Mouse (Mus musculus) neural tube, embryonic 12.5 days (tissue): ENCODE measurements around the gene Dok3. TPM values are rescaled to one million over a fixed set of nuclear protein-coding genes. Genes with fewer than 3 reads are reported as not detected.

Experiments used
- ATAC-seq: fragments of 200-750 bp; cut with Nextera tagmentation; 2 replicates; pipeline ENCODE4 v1.8.0; 2017; ENCODE audit warnings: low read depth, mild to moderate bottlenecking, moderate TSS enrichment, moderate library complexity; ENCODE audit not compliant: low FRiP score
- H3K27ac ChIP-seq: fragments of 300-500 bp; sonication (generic); 2 replicates; pipeline ENCODE4 v1.5.1; 2016
- H3K27me3 ChIP-seq: fragments of 300-500 bp; sonication (generic); replicated peaks from 2 replicates; pipeline ENCODE4 v1.6.1; 2016; ENCODE audit warnings: mild to moderate bottlenecking
- H3K36me3 ChIP-seq: fragments of 300-500 bp; sonication (generic); 2 replicates; pipeline ENCODE4 v1.6.1; 2016; ENCODE audit warnings: mild to moderate bottlenecking
- H3K4me1 ChIP-seq: fragments of 300-500 bp; sonication (generic); 2 replicates; pipeline ENCODE4 v1.6.1; 2016
- H3K4me2 ChIP-seq: fragments of 300-500 bp; sonication (generic); replicated peaks from 2 replicates; pipeline ENCODE4 v1.6.1; 2016; ENCODE audit warnings: mild to moderate bottlenecking
- H3K4me3 ChIP-seq: fragments of 300-500 bp; sonication (generic); 2 replicates; pipeline ENCODE4 v1.5.1; 2016
- H3K9ac ChIP-seq: fragments of 300-500 bp; sonication (generic); 2 replicates; pipeline ENCODE4 v1.6.1; 2016; ENCODE audit warnings: mild to moderate bottlenecking
- H3K9me3 ChIP-seq: fragments of 300-500 bp; sonication (generic); 2 replicates; pipeline ENCODE4 v1.6.1; 2016; ENCODE audit warnings: mild to moderate bottlenecking
- WGBS: fragments of 180-500 bp; shearing (Covaris S2); methylation state at CpG from one replicate; pipeline ENCODE4 v1.1.7; 2016; 5-methylcytosine and 5-hydroxymethylcytosine counted together
- polyA plus RNA-seq: library from polyadenylated mRNA; unstranded; fragments of >200 nt; fragmentation: Nextera tagmentation; extraction: Ambion mirVana; gene quantifications from 2 replicates; pipeline ENCODE4 v1.2.1, GENCODE M21; 2016

Gene Dok3
- polyA plus RNA-seq, 1 experiment from 2014 or later: 3.7 TPM

GRCm38 (mm10) chr13:55498906-55499305 lies 30.2 kb downstream of the Dok3 start:
- WGBS: 53% methylated on average over 11 of the region's 11 CpGs
- H3K36me3 ChIP-seq: peaks cover 34% of the 10 kb centered on the region
- no peak overlapping the region for H3K9ac ChIP-seq
- ATAC-seq: no peak
- H3K4me2 ChIP-seq: no peak overlapping the region
- H3K4me1 ChIP-seq: peaks cover 23% of the 10 kb centered on the region
- no peaks in the 10 kb centered on the region for H3K27me3 ChIP-seq
- H3K4me3 ChIP-seq: no peak overlapping the region
- H3K9me3 ChIP-seq: no peaks in the 10 kb centered on the region
- no peak overlapping the region for H3K27ac ChIP-seq

DNA sequence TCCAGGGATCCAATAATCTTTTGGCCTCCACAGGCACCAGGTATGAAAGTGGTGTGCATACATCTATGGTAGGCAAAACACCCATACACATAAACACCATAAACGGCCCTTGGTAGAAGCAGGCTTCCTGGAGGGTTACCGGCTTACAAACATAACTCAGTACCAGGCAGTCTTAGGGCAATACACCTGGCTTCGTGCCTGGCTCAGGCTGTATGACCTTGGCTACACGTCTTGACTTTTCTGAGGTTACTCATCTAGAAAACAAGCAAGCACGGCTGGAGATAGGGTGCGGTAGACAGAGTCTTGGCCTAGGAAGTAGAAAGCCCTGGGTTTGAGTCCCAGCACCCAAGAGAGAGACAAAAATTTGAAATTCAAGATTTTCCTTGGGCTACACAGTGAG lies 32.4 kb downstream of the Dok3 start:
- Histone ChIP-seq H3K27ac (no peak overlapping the region), H3K4me3 (no peak overlapping the region)

GRCm38 (mm10) chr13:55495702-55496101 lies 33.4 kb downstream of the Dok3 start:
- no peak overlapping the region for H3K4me2 ChIP-seq
- no peaks in the 10 kb centered on the region for H3K27me3 ChIP-seq
- peaks cover 15% of the 10 kb centered on the region; the same call in 1 of the 2 replicates for H3K36me3 ChIP-seq
- ATAC-seq: no peak
- H3K27ac ChIP-seq: no peak overlapping the region
- no peak overlapping the region for H3K9ac ChIP-seq
- H3K9me3 ChIP-seq: no peaks in the 10 kb centered on the region
- no peak overlapping the region for H3K4me3 ChIP-seq
- 29% methylated on average over 4 of the region's 4 CpGs for WGBS
- peaks cover 23% of the 10 kb centered on the region for H3K4me1 ChIP-seq

More for the DNA sequence above, 32.4 kb downstream of the Dok3 start:
- 88% methylated on average over 6 of the region's 6 CpGs for WGBS
- ATAC-seq: no peak
- Histone ChIP-seq H3K9ac (no peak overlapping the region), H3K4me2 (no peak overlapping the region), H3K4me1 (peaks cover 23% of the 10 kb centered on the region), H3K27me3 (no peaks in the 10 kb centered on the region), H3K9me3 (no peaks in the 10 kb centered on the region), H3K36me3 (peaks cover 23% of the 10 kb centered on the region; the same call in 1 of the 2 replicates)

GRCm38 (mm10) chr13:55494883-55495621 lies 34.0 kb downstream of the Dok3 start:
- Histone ChIP-seq H3K27ac (no peak overlapping the region), H3K4me1 (peaks cover 23% of the 10 kb centered on the region), H3K9ac (0 out of 2 replicates have a peak overlapping the region, but pooled peaks have one; percentile 17), H3K4me3 (no peak overlapping the region), H3K36me3 (peaks cover 13% of the 10 kb centered on the region; the same call in 1 of the 2 replicates), H3K9me3 (no peaks in the 10 kb centered on the region), H3K27me3 (no peaks in the 10 kb centered on the region), H3K4me2 (no peak overlapping the region)
- 28% methylated on average over 18 of the region's 18 CpGs for WGBS
- no peak for ATAC-seq

- 19% methylated on average over 2 of the region's 2 CpGs for WGBS
- Histone ChIP-seq H3K4me1 (peaks cover 23% of the 10 kb centered on the region), H3K9ac (no peak overlapping the region)
Observed at GRCm38 (mm10) chr13:55494257-55494656, 34.8 kb downstream of the Dok3 start.

GRCm38 (mm10) chr13:55487578-55488498 lies 41.3 kb downstream of the Dok3 start, which contains the start of gene Dbn1:
TSS of gene Dbn1 (minus strand) at chr13:55488111.
- Histone ChIP-seq H3K27me3 (no peaks in the 10 kb centered on the region), H3K9me3 (no peaks in the 10 kb centered on the region), H3K27ac (peak within 1 kb of the TSS; percentile 96), H3K36me3 (peaks cover 9% of the 10 kb centered on the region; the same call in 1 of the 2 replicates), H3K4me1 (peaks cover 49% of the 10 kb centered on the region), H3K4me2 (peak within 1 kb of the TSS; percentile 91), H3K4me3 (peak within 1 kb of the TSS; percentile 96), H3K9ac (peak within 1 kb of the TSS; percentile 100)
- ATAC-seq: peak; percentile 66
- under 1% methylated on average over 59 of the region's 83 CpGs for WGBS

More at GRCm38 (mm10) chr13:55494257-55494656, 34.8 kb downstream of the Dok3 start:
- Histone ChIP-seq H3K4me3 (no peak overlapping the region), H3K9me3 (no peaks in the 10 kb centered on the region), H3K36me3 (peaks cover 13% of the 10 kb centered on the region; the same call in 1 of the 2 replicates), H3K4me2 (no peak overlapping the region), H3K27me3 (no peaks in the 10 kb centered on the region), H3K27ac (no peak overlapping the region)
- ATAC-seq: no peak

DNA sequence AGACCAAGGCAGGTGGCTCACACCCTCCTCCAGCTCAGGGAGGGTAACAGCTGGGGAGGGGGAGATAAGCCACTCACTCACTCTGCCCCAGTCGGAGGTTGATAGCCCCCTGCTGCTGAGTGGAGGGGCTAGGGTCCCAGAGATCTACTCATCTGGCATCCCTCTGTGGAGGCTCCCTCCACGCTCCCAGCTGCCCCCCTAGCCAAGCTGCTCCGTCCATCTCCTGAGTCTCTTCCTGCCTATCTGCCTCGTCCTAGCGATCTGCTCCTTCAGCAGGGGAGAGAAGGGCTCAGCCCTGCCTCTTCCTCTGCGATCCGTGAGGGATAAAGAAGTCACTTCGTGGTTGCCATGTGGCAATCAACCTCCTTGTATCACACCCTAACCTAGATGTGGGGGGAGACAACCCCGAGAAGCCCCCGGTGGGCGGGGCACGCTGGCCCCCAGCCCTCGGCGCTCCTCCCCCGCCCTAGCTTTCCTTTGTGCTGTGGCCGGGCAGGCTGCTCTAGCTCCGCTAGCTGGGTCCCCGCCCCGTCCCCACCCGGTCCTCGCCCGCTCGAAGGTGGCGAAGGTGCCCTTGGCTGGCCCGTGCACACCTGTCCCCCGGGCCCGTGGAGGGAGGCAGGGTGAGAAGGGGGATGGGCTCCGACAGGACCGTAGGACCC lies 42.0 kb downstream of the Dok3 start:
- WGBS: 1% methylated on average over 28 of the region's 29 CpGs
- H3K27ac ChIP-seq: peak overlapping the region; percentile 96
- H3K4me3 ChIP-seq: peak overlapping the region; percentile 96
- H3K9me3 ChIP-seq: no peaks in the 10 kb centered on the region
- peak overlapping the region; percentile 100 for H3K9ac ChIP-seq
- H3K4me1 ChIP-seq: peaks cover 57% of the 10 kb centered on the region
- H3K4me2 ChIP-seq: peak overlapping the region; percentile 91
- peak; percentile 48 for ATAC-seq
- peaks cover 17% of the 10 kb centered on the region for H3K36me3 ChIP-seq
- no peaks in the 10 kb centered on the region for H3K27me3 ChIP-seq

- peak overlapping the region; percentile 100 for H3K9ac ChIP-seq
- peak overlapping the region; percentile 96 for H3K4me3 ChIP-seq
- peak overlapping the region; percentile 91 for H3K4me2 ChIP-seq
- peaks cover 58% of the 10 kb centered on the region for H3K4me1 ChIP-seq
- 25% methylated on average over 14 of the region's 14 CpGs for WGBS
- H3K27me3 ChIP-seq: no peaks in the 10 kb centered on the region
- peaks cover 25% of the 10 kb centered on the region for H3K36me3 ChIP-seq
- H3K9me3 ChIP-seq: no peaks in the 10 kb centered on the region
- peak overlapping the region; percentile 50; the same call in 1 of the 2 replicates for H3K27ac ChIP-seq
- ATAC-seq: no peak
Observed at GRCm38 (mm10) chr13:55486029-55486794, 42.9 kb downstream of the Dok3 start.

DNA sequence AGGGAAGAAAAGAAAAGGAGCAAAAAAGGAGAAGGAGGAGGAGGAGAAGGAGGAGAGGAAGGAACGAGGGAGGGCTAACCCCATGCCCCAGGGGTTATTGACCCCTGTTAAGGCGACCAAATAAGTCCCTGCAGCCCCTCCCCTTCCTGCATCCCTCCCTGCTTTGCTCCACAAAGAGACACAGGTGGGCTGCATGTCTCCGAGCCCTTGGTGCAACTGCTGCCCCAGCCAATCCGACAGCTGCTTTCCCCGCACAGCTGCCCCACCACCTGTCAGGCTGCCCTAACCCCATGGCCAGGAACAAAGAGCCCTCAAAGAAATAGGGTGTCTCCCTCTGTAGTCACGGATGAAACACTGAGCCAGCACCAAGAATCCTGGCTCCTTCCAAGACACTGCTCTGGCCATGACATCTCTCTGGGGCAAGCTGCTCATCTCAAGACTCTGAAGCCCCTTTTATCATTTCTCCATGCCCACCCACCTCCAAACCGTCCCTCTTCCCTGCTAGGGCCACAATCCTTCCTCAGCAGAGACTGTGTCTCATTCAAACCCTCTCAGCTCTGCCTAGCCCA lies 44.5 kb downstream of the Dok3 start:
- no peak for ATAC-seq
- Histone ChIP-seq H3K9ac (peak overlapping the region; percentile 100), H3K36me3 (peaks cover 41% of the 10 kb centered on the region), H3K4me2 (peak overlapping the region; percentile 91), H3K9me3 (no peaks in the 10 kb centered on the region), H3K4me1 (peaks cover 58% of the 10 kb centered on the region), H3K27ac (peak overlapping the region; percentile 8; the same call in 1 of the 2 replicates), H3K27me3 (no peaks in the 10 kb centered on the region), H3K4me3 (peak overlapping the region; percentile 96)
- 15% methylated on average over 7 of the region's 7 CpGs for WGBS

DNA sequence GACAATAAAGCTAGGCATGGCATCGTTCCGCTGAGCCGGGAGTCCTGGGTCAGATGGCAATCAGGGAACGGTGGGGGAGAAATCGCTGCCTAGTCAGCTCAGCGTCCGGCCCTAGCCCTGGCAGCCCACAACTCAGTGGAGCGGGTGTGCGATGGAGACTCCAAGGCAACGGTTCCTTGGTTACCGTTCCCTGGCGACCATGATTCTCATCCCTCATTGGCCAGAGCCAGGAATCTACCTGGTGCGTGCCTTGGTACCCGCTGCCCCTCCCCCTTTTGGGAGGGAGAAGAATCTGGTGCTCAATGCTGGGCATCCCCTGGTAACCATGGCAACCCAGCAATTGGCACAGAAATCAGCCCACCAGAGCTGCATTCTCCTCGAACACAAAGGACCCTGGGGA lies 45.5 kb downstream of the Dok3 start:
- no peaks in the 10 kb centered on the region for H3K27me3 ChIP-seq
- peak overlapping the region; percentile 96 for H3K4me3 ChIP-seq
- WGBS: 20% methylated on average over 15 of the region's 15 CpGs
- H3K4me1 ChIP-seq: peaks cover 54% of the 10 kb centered on the region
- peaks cover 51% of the 10 kb centered on the region for H3K36me3 ChIP-seq
- no peaks in the 10 kb centered on the region for H3K9me3 ChIP-seq
- peak overlapping the region; percentile 100; the same call in 1 of the 2 replicates for H3K9ac ChIP-seq
- peak; percentile 70 for ATAC-seq
- no peak overlapping the region for H3K27ac ChIP-seq
- H3K4me2 ChIP-seq: peak overlapping the region; percentile 91

GRCm38 (mm10) chr13:55483071-55483470 lies 46.0 kb downstream of the Dok3 start:
- 46% methylated on average over 9 of the region's 9 CpGs for WGBS
- Histone ChIP-seq H3K9me3 (no peaks in the 10 kb centered on the region), H3K27me3 (no peaks in the 10 kb centered on the region), H3K4me1 (peaks cover 50% of the 10 kb centered on the region), H3K4me2 (peak overlapping the region; percentile 91), H3K9ac (peak overlapping the region; percentile 42; the same call in 1 of the 2 replicates), H3K4me3 (peak overlapping the region; percentile 96), H3K27ac (no peak overlapping the region; the same call in 1 of the 2 replicates), H3K36me3 (peaks cover 54% of the 10 kb centered on the region)
- no peak for ATAC-seq
